ENCODE assay signal across 8 mouse cellular contexts in genomic region chr19:34191645-34192007, GRCm38 (mm10). TPM values are rescaled to one million over a fixed set of nuclear protein-coding genes. Genes with fewer than 3 reads are reported as not detected.
DNase-seq lines count a peak whose midpoint lies in the region; ATAC-seq and TF ChIP-seq lines count a peak whose summit lies in the region.

No protein-coding gene starts in this region.

- peak overlapping the region; percentile 64 for H3K4me3 ChIP-seq in kidney, embryonic 15.5 days (replicated peaks)
- peak overlapping the region; percentile 56 for H3K4me3 ChIP-seq in cortical plate, adult 2 months (ENCODE audit: insufficient read depth, low read length)
- peak overlapping the region; percentile 60 for H3K4me3 ChIP-seq in hindbrain, embryonic 14.5 days (replicated peaks; ENCODE audit: low read length)
- peak overlapping the region; percentile 68 for H3K4me3 ChIP-seq in midbrain, embryonic 16.5 days (ENCODE audit: low read depth, low read length)

- TF ChIP-seq CTCF in cortical plate, adult 2 months (IDR thresholded peaks at IDR 0.05; ENCODE audit: extremely low read depth, insufficient read depth, low read length), result no peak

- WGBS in kidney, embryonic 15.5 days, result 28% methylated on average over 10 of the region's 10 CpGs
- WGBS in hindbrain, embryonic 14.5 days, result 21% methylated on average over 10 of the region's 10 CpGs
- 11% methylated on average over 10 of the region's 10 CpGs for WGBS in midbrain, embryonic 16.5 days

- H3K9ac ChIP-seq in kidney, embryonic 15.5 days, result 0 out of 2 replicates have a peak overlapping the region, but pooled peaks have one; percentile 52
- H3K9ac ChIP-seq in hindbrain, embryonic 14.5 days, result peak overlapping the region; percentile 78
- peak overlapping the region; percentile 86 for H3K9ac ChIP-seq in midbrain, embryonic 16.5 days (ENCODE audit: low read depth, low read length)

- peak; percentile 48; the same call in 1 of the 2 replicates for ATAC-seq in kidney, embryonic 15.5 days (replicated peaks; ENCODE audit: low FRiP score)
- ATAC-seq in hindbrain, embryonic 14.5 days (ENCODE audit: low FRiP score), result peak; percentile 40
- ATAC-seq in midbrain, embryonic 16.5 days, result peak; percentile 74

- no peaks in the 10 kb centered on the region for H3K9me3 ChIP-seq in kidney, embryonic 15.5 days (replicated peaks)
- no peaks in the 10 kb centered on the region for H3K9me3 ChIP-seq in hindbrain, embryonic 14.5 days (ENCODE audit: control insufficient read depth, low read length)
- no peaks in the 10 kb centered on the region for H3K9me3 ChIP-seq in midbrain, embryonic 16.5 days (replicated peaks; ENCODE audit: control insufficient read depth, low read length, poor library complexity, severe bottlenecking)

- peak overlapping the region; percentile 94 for H3K4me2 ChIP-seq in kidney, embryonic 15.5 days
- H3K4me2 ChIP-seq in hindbrain, embryonic 14.5 days (replicated peaks), result peak overlapping the region; percentile 86
- H3K4me2 ChIP-seq in midbrain, embryonic 16.5 days (ENCODE audit: low read length), result peak overlapping the region; percentile 64

- TF ChIP-seq POLR2A in cortical plate, adult 2 months (IDR thresholded peaks at IDR 0.05; ENCODE audit: extremely low read depth, insufficient read depth, low read length), result no peak

- peaks cover 5% of the 10 kb centered on the region; the same call in 1 of the 2 replicates for H3K4me1 ChIP-seq in kidney, embryonic 15.5 days
- peaks cover 5% of the 10 kb centered on the region; the same call in 1 of the 2 replicates for H3K4me1 ChIP-seq in cortical plate, adult 2 months (ENCODE audit: control insufficient read depth, insufficient read depth, low read length)
- peaks cover 10% of the 10 kb centered on the region; the same call in 1 of the 2 replicates for H3K4me1 ChIP-seq in hindbrain, embryonic 14.5 days (replicated peaks; ENCODE audit: control insufficient read depth, insufficient read depth, low read length)
- peaks cover 6% of the 10 kb centered on the region; the same call in 1 of the 2 replicates for H3K4me1 ChIP-seq in midbrain, embryonic 16.5 days (ENCODE audit: control insufficient read depth, insufficient read depth, low read length)

- no peaks in the 10 kb centered on the region for H3K36me3 ChIP-seq in kidney, embryonic 15.5 days
- H3K36me3 ChIP-seq in hindbrain, embryonic 14.5 days (replicated peaks; ENCODE audit: control insufficient read depth, insufficient read depth), result no peaks in the 10 kb centered on the region
- H3K36me3 ChIP-seq in midbrain, embryonic 16.5 days (ENCODE audit: control insufficient read depth, insufficient read depth, low read length), result no peaks in the 10 kb centered on the region

- no peak overlapping the region for H3K27ac ChIP-seq in kidney, embryonic 15.5 days
- peak overlapping the region; percentile 10; the same call in 1 of the 2 replicates for H3K27ac ChIP-seq in cortical plate, adult 2 months (ENCODE audit: insufficient read depth, low read length)
- H3K27ac ChIP-seq in hindbrain, embryonic 14.5 days, result no peak overlapping the region
- peak overlapping the region; percentile 87 for H3K27ac ChIP-seq in midbrain, embryonic 16.5 days (ENCODE audit: low read length)

- DNase-seq in kidney, postnatal 36 days, result no peak
- DNase-seq in hindbrain, embryonic 14.5 days (ENCODE audit: low spot score), result peak; percentile 31
- DNase-seq in yolk sac, embryonic 10.5 days (ENCODE audit: low spot score), result no peak
- DNase-seq in thymus, postnatal 14 days, result no peak
- no peak for DNase-seq in spleen, postnatal 4 days (ENCODE audit: low spot score in 2 of 2)

- no peaks in the 10 kb centered on the region for H3K27me3 ChIP-seq in kidney, embryonic 15.5 days
- peaks cover 6% of the 10 kb centered on the region; the same call in 1 of the 2 replicates for H3K27me3 ChIP-seq in hindbrain, embryonic 14.5 days (ENCODE audit: control insufficient read depth, insufficient read depth, low read length)
- peaks cover 2% of the 10 kb centered on the region; the same call in 1 of the 2 replicates for H3K27me3 ChIP-seq in midbrain, embryonic 16.5 days (ENCODE audit: control insufficient read depth, insufficient read depth, low read depth, low read length)

RNA-seq across cellular contexts. Expression of gene Stambpl1, which starts 0.4 kb away (rescaled TPM):
- polyA plus RNA-seq in kidney, embryonic 15.5 days (2015; fragmentation: Nextera tagmentation; extraction: Ambion mirVana), result 4.3 and 5.0 TPM in 2 replicates
- polyA plus RNA-seq in cortical plate, adult 2 months (2012; rRNA removed), result 16.4 TPM in 2 replicates
- 18.6 and 26.9 TPM in 2 replicates for polyA plus RNA-seq in hindbrain, embryonic 14.5 days (2014; fragmentation: Nextera tagmentation; extraction: Ambion mirVana)
- polyA plus RNA-seq in midbrain, embryonic 16.5 days (2015; fragmentation: Nextera tagmentation; extraction: Ambion mirVana), result 21.0 and 22.8 TPM in 2 replicates

RNA-seq across cellular contexts. Expression of gene Ankrd22, which starts 25.8 kb away (rescaled TPM):
- polyA plus RNA-seq in kidney, embryonic 15.5 days (2015; fragmentation: Nextera tagmentation; extraction: Ambion mirVana), result 0.08 and 0.09 TPM in 2 replicates
- polyA plus RNA-seq in cortical plate, adult 2 months (2012; rRNA removed), result 0.04 and 0.57 TPM in 2 replicates
- polyA plus RNA-seq in hindbrain, embryonic 14.5 days (2014; fragmentation: Nextera tagmentation; extraction: Ambion mirVana), result not detected in 2 replicates
- not detected in 2 replicates for polyA plus RNA-seq in midbrain, embryonic 16.5 days (2015; fragmentation: Nextera tagmentation; extraction: Ambion mirVana)

Comparison
In these comparisons a context has a peak if more than half of its experiments do, and no peak if none do; other contexts are left out.
1. H3K27ac ChIP-seq: peak in cortical plate, adult 2 months (single experiment) and midbrain, embryonic 16.5 days (single experiment); none in kidney, embryonic 15.5 days (single experiment) and hindbrain, embryonic 14.5 days (single experiment).
2. Peak in every context shown above with its lines, with median percentiles within 50 percentile points of each other: ATAC-seq, H3K4me2 ChIP-seq, H3K4me3 ChIP-seq and H3K9ac ChIP-seq.